Mouse (Mus musculus) C2C12 (cell line): ENCODE measurements at regions not wholly inside any gene's neighbourhood (a gene's known extent, or its start where the extent isn't known, plus 50 kb on each side); places are given as distances from the start of the nearest gene placed in this dataset.
A peak's percentile ranks its signal among the peaks of the same experiment; 100 is the strongest.

Experiments used
- H3K27me3 ChIP-seq: one replicate; pipeline ENCODE4 v1.6.1; 2011; ENCODE audit not compliant: control insufficient read depth, insufficient read depth, insufficient read length
- H3K36me3 ChIP-seq: one replicate; pipeline ENCODE4 v1.6.1; 2011; ENCODE audit not compliant: control insufficient read depth, insufficient read depth
- H3K4me3 ChIP-seq: one replicate; pipeline ENCODE4 v1.5.1; 2011; ENCODE audit warnings: mild to moderate bottlenecking, control low read depth; ENCODE audit not compliant: poor library complexity, insufficient read depth, severe bottlenecking
- H3K79me2 ChIP-seq: one replicate; pipeline ENCODE4 v1.6.1; 2011; ENCODE audit not compliant: control insufficient read depth, insufficient read depth
- H3K79me3 ChIP-seq: one replicate; pipeline ENCODE4 v1.6.1; 2011; ENCODE audit warnings: low read depth, control low read depth
- H3ac ChIP-seq: one replicate; pipeline ENCODE3; 2011; ENCODE audit warnings: low read depth; ENCODE audit not compliant: control insufficient read depth, insufficient read length
- CEBPB ChIP-seq: IDR thresholded peaks from one replicate; pipeline ENCODE4 v1.6.1; 2011; ENCODE audit warnings: low read depth, mild to moderate bottlenecking, control low read depth, moderate library complexity
- CTCF ChIP-seq: IDR thresholded peaks from one replicate; pipeline ENCODE4 v1.5.1; 2011; ENCODE audit not compliant: control insufficient read depth, insufficient read depth, insufficient read length
- FOSL1 ChIP-seq: IDR thresholded peaks from one replicate; pipeline ENCODE4 v1.8.0; 2011; ENCODE audit warnings: mild to moderate bottlenecking, low read length; ENCODE audit not compliant: poor library complexity, insufficient read depth, severe bottlenecking
- MAX ChIP-seq: IDR thresholded peaks from one replicate; pipeline ENCODE4 v1.6.1; 2011; ENCODE audit warnings: mild to moderate bottlenecking, control low read depth
- MYOD1 ChIP-seq: IDR thresholded peaks from one replicate; pipeline ENCODE4 v1.6.1; 2011; ENCODE audit warnings: low read depth; ENCODE audit not compliant: control insufficient read depth, insufficient read length
- MYOG ChIP-seq: IDR thresholded peaks from one replicate; pipeline ENCODE4 v1.6.1; 2011; ENCODE audit not compliant: control insufficient read depth, insufficient read length; ENCODE audit errors: extremely low read depth
- USF1 ChIP-seq: IDR thresholded peaks from one replicate; pipeline ENCODE4 v1.6.1; 2011; ENCODE audit warnings: low read depth, mild to moderate bottlenecking, control low read depth, moderate library complexity

- no peaks in the 10 kb centered on the region for H3K79me2 ChIP-seq
- no peaks in the 10 kb centered on the region for H3K36me3 ChIP-seq
- no peak overlapping the region for H3ac ChIP-seq
- no peaks in the 10 kb centered on the region for H3K79me3 ChIP-seq
- peak; percentile 54 for TF ChIP-seq FOSL1
- TF ChIP-seq MYOD1: no peak
- TF ChIP-seq MAX: no peak
- no peak for TF ChIP-seq CTCF
- TF ChIP-seq CEBPB: no peak
- no peak overlapping the region for H3K4me3 ChIP-seq
- H3K27me3 ChIP-seq: no peaks in the 10 kb centered on the region
These were observed 157.7 kb downstream of the Setd4 start for GRCm38 (mm10) chr16:93446206-93446605.

GRCm38 (mm10) chr16:93442837-93443236 is 161.0 kb downstream of the Setd4 start:
- TF ChIP-seq MAX (no peak), FOSL1 (no peak), MYOD1 (no peak), USF1 (no peak), MYOG (no peak), CTCF (no peak), CEBPB (no peak)
- Histone ChIP-seq H3K79me2 (no peaks in the 10 kb centered on the region), H3K36me3 (no peaks in the 10 kb centered on the region), H3K4me3 (no peak overlapping the region), H3K79me3 (no peaks in the 10 kb centered on the region), H3ac (no peak overlapping the region), H3K27me3 (no peaks in the 10 kb centered on the region)

GRCm38 (mm10) chr16:93437608-93438425 is 166.0 kb downstream of the Setd4 start:
- Histone ChIP-seq H3K79me2 (no peaks in the 10 kb centered on the region), H3K36me3 (no peaks in the 10 kb centered on the region), H3ac (no peak overlapping the region), H3K4me3 (no peak overlapping the region), H3K79me3 (no peaks in the 10 kb centered on the region), H3K27me3 (peaks cover 9% of the 10 kb centered on the region)
- TF ChIP-seq MAX: no peak
- TF ChIP-seq CEBPB: no peak
- TF ChIP-seq MYOG: no peak
- TF ChIP-seq MYOD1: no peak
- no peak for TF ChIP-seq FOSL1
- TF ChIP-seq CTCF: no peak
- no peak for TF ChIP-seq USF1

- no peak for TF ChIP-seq FOSL1
- no peak for TF ChIP-seq MYOG
- no peak for TF ChIP-seq MYOD1
- TF ChIP-seq USF1: no peak
- no peak for TF ChIP-seq MAX
- TF ChIP-seq CEBPB: no peak
- TF ChIP-seq CTCF: no peak
- Histone ChIP-seq H3K36me3 (no peaks in the 10 kb centered on the region), H3K79me2 (no peaks in the 10 kb centered on the region), H3K4me3 (no peak overlapping the region), H3ac (no peak overlapping the region), H3K79me3 (no peaks in the 10 kb centered on the region), H3K27me3 (peaks cover 9% of the 10 kb centered on the region)
These were observed 167.1 kb downstream of the Setd4 start for GRCm38 (mm10) chr16:93436732-93437131.

DNA sequence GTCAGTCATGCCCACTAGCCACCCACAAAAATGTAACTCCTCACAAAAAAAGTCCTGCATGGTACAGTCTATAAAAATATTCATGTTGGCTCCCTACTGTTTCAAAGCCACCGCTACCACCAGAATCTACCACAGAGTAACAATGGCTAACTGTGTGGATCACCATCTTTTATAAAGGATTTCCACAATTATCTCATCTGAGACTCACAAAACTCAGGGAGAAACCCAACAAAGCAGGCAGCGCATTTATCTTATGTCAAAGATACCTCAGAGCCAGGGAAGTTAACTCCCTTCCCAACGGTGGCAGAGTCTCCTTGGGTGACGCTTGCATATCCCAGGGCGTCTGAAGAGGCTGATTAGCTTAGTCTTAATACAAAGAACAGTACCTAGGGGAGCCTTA is 172.5 kb downstream of the Setd4 start:
- Histone ChIP-seq H3K36me3 (no peaks in the 10 kb centered on the region), H3K4me3 (no peak overlapping the region), H3ac (no peak overlapping the region), H3K79me2 (no peaks in the 10 kb centered on the region), H3K27me3 (peaks cover 4% of the 10 kb centered on the region), H3K79me3 (no peaks in the 10 kb centered on the region)
- TF ChIP-seq MAX: no peak
- no peak for TF ChIP-seq MYOG
- TF ChIP-seq MYOD1: no peak
- TF ChIP-seq FOSL1: no peak
- TF ChIP-seq USF1: no peak
- no peak for TF ChIP-seq CTCF
- no peak for TF ChIP-seq CEBPB

DNA sequence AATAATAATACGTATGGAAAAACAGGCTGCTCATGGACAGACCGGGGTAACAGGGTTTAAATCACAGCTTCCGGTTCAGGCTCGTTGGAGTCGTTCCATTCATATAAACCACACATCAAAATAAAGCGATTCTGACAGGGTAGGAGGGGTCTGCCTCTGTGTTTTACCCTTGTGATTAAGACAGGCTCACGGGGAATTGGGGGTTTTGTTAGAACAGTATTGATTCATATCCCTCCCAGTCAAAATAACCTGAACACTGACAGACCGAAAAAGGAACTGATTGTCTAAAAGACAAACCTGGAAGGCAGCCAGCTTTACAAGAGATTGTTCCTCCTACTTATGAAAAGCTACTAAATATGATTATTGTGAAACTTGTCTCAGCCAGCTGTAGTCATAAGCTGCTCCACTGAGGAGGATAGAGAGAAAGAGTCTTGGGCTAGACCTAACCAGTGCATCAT is 174.5 kb downstream of the Setd4 start:
- Histone ChIP-seq H3K4me3 (no peak overlapping the region), H3K79me3 (no peaks in the 10 kb centered on the region), H3K27me3 (no peaks in the 10 kb centered on the region), H3ac (no peak overlapping the region), H3K36me3 (no peaks in the 10 kb centered on the region), H3K79me2 (no peaks in the 10 kb centered on the region)
- TF ChIP-seq CEBPB (no peak), MYOD1 (no peak), CTCF (no peak), USF1 (no peak)
